Mouse (Mus musculus) liver, adult (tissue): ENCODE data around the gene Cdk19.

ENCODE experiments used
- GATA4 ChIP-seq: IDR thresholded peaks from 2 replicates; pipeline ENCODE4 v1.6.1; 2014; ENCODE audit warnings: mild to moderate bottlenecking, low read length; ENCODE audit not compliant: insufficient replicate concordance

Gene Cdk19

DNA sequence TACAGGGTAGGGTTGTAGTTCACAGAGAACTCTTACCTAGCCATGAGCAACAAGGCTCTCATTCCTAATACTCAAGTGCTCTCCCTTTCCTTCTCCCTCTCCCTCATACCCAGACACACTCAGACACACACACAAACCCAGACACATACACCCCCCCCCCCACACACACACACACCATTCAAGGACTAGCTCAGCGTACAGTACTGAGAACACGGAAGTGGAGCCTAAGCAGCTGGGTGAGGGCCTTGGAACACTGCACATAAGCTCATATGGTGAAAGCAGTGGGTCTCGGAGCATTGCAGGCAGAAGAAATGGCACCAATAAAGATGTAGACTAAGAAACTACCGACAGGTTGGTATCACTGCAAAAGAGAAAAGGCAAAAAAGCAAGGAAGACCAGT is 105.2 kb downstream of the Cdk19 start:
- TF ChIP-seq GATA4, result no peak

GRCm38 (mm10) chr10:40446088-40446604 is 106.8 kb downstream of the Cdk19 start:
- TF ChIP-seq GATA4, result no peak

GRCm38 (mm10) chr10:40446630-40447029 is 107.3 kb downstream of the Cdk19 start:
- TF ChIP-seq GATA4, result no peak

GRCm38 (mm10) chr10:40447295-40447694 is 107.9 kb downstream of the Cdk19 start:
- no peak for TF ChIP-seq GATA4

GRCm38 (mm10) chr10:40447921-40448320 is 108.6 kb downstream of the Cdk19 start:
- no peak for TF ChIP-seq GATA4

DNA sequence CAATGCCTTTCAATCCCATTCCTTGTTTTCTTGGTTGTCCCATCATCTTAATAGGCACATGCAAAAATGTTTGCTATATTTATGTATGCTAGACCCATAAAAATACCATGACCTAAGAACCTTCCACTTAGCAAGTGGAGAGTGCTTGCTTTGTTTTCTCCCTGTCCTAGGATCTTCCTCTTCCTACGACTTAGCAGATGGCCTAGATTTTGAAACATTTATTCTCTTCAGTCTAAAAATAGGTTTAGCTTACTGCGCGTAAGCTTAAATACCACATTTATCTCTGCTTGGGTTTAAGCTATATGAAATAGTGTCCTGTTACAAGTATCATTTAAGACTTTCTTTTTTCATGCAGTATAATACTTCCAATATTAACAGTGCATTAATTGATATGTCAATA is 109.1 kb downstream of the Cdk19 start:
- no peak for TF ChIP-seq GATA4

DNA sequence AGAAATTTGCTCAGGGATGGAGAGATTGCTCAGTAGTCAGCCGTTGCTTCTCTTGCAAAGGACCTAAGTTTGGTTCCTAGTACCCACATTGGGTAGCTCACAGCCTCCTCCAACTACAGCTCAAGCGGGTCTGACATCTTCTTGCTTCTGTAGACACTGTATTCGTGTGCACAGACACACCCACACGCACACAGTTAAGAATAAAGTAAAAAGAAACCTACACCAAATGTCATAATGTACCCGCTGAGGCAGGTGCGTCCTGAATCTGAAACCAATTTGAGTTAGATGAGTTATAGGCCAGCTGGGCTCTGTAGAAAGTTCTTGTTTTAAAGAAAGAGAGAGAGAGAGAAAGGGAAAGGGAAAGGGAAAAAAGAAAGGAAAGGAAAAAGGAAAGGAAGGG is 110.2 kb downstream of the Cdk19 start:
- no peak for TF ChIP-seq GATA4

GRCm38 (mm10) chr10:40450171-40450570 is 110.8 kb downstream of the Cdk19 start:
- no peak for TF ChIP-seq GATA4

- no peak for TF ChIP-seq GATA4
These were observed 117.8 kb downstream of the Cdk19 start for GRCm38 (mm10) chr10:40457116-40457515.

DNA sequence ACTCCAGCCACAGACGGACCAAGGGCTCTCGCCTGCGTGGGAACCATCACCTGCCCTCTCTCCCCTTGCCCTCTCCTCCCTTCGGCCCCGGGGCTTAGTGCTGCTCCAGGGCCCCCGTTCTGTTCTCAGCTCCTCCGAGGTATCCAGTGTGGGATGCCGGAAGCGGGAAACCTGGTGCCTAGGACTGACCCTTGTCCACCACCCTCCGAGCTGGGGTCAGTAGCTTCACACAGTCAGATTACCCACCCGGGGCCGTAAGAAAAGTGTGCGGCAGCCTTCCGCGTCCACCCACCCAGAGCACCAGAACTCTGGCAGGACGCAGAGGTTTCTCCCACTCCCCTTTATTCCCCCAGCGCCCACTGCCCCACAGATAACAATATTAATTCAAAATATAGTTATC is 119.8 kb downstream of the Cdk19 start:
- TF ChIP-seq GATA4, result no peak

DNA sequence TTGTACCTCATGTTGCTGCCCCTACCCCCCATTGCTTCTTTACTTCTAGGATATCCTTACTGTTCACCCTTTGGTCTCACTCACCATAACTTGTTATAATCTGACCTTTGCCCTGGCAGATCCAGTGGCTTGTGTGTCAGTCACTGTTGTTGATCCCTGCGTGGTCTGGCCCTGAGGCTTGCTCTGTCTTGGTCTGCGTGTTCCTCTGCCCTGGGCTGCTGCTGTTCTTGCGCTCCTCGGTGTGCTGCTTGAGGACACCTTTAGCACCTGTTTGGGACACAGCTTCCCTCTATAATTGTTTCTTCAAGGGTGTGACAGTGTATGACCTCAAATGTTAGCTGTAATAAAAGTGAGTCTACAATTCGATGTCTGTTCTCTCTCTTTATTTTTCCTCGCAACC is 122.0 kb downstream of the Cdk19 start:
- no peak for TF ChIP-seq GATA4

GRCm38 (mm10) chr10:40462257-40462656 is 122.9 kb downstream of the Cdk19 start:
- no peak for TF ChIP-seq GATA4

DNA sequence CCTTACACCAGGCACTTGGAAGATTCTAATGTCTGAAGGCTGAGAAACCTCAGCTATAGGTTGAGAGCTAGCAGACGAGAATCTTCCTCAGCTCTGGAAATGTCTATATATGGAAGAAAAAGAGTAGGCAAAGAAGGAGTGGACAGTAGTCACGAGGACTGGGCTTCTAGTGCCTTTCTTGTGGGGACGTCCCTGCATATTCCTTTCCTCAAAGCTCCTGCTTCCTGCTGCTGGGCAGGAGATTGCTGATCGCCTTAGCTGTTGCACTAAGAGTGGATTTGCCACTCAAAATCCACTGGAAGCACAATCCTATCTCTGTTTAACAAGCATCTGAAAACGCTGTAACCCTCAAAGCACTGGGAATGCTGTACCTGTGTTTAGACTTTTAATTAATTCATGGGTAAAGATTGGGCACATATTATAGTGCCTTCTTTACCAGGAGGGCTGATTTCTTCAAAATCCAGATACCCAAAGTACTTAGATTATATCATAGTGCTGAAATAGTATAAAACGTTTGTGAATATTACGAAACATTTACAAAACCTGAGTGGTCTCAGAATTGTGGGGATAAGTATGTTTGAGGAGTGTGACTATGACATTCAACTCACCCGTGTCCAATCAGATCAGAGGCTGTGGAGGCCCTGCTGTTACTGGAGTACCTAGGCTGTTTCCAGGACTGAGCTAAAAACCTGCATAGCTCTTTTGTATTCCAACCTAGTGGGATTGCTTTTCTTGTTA is 128.0 kb downstream of the Cdk19 start:
- no peak for TF ChIP-seq GATA4

GRCm38 (mm10) chr10:40467912-40468254 is 128.5 kb downstream of the Cdk19 start:
- no peak for TF ChIP-seq GATA4

DNA sequence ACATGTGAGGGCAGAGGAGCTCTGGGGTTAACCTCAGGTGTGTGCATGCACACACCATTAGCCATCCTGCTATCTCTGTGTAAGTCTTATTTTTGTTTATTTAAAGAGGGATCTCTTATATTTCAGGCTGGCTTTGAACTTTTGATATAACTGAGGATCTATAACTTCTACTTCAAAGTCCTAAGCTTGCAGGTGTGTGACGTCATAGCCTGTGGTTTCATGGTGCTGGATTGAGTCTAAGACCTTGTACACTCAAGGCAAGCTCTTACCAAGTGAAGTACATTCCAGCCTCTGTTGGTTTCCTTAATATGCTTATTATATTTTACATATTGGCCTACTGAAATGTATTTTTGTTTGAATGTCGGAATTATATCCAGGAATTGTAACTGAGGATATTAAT is 129.8 kb downstream of the Cdk19 start:
- TF ChIP-seq GATA4, result no peak

- TF ChIP-seq GATA4, result no peak
These were observed 137.3 kb downstream of the Cdk19 start for GRCm38 (mm10) chr10:40476535-40477285.
